Mouse (Mus musculus): ENCODE measurements at regions not wholly inside any gene's neighbourhood (a gene's known extent, or its start where the extent isn't known, plus 50 kb on each side); places are given as distances from the start of the nearest gene placed in this dataset.

- no peak for ATAC-seq (replicated peaks; ENCODE audit: low FRiP score, low TSS enrichment, poor library complexity, severe bottlenecking)
Observed at GRCm38 (mm10) chr8:8810928-8811327, 120.6 kb upstream of the Arglu1 start.

DNA sequence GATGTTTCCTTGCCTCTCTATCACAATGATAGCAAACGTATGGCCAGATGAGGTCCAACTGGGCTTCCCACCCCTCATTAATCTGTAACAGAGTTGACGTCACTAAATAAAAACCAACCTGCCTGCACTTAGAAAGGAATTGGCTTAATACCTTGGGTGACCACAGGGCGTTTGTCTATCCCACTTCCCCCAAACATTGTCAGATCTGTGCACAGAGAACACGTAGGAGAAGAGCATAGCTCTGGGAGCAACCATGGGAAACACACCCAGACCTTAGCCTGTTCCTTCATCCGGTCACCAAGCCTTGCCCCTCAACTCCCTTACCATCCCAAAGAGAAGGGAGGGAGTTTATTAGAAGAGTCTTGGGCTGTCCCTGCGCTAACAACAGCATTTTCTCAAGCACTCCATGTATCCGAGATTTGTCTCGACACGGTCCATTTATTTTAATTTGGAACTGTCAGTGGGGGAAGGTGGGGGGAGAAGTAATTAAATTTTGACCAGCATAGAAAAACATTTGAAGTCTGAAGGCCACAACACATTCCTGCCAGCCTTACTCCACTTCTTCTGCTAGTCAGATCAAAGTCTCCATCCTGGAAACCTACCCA lies 119.6 kb upstream of the Arglu1 start:
- ATAC-seq (replicated peaks; ENCODE audit: low FRiP score, low TSS enrichment, poor library complexity, severe bottlenecking) = no peak

DNA sequence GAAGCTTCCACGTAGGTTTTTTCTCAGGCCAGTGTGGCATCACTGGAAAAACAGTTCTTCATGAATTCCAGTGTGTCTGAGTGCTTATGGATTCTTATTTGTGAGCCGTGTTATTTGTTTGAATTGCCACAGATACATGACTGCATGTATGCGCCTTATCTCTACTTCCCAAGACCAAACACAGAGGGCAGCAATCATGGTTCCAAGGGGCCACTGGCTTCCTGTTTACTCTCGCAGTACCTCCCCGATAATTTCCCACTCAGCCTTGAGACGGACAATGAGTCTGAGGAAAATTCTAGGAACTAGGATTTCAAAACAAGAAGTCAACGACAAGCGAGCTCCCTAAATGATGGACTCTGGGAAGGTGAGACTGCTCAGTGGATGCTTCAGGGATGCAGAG lies 119.0 kb upstream of the Arglu1 start:
- ATAC-seq (replicated peaks; ENCODE audit: low FRiP score, low TSS enrichment, poor library complexity, severe bottlenecking) = no peak

DNA sequence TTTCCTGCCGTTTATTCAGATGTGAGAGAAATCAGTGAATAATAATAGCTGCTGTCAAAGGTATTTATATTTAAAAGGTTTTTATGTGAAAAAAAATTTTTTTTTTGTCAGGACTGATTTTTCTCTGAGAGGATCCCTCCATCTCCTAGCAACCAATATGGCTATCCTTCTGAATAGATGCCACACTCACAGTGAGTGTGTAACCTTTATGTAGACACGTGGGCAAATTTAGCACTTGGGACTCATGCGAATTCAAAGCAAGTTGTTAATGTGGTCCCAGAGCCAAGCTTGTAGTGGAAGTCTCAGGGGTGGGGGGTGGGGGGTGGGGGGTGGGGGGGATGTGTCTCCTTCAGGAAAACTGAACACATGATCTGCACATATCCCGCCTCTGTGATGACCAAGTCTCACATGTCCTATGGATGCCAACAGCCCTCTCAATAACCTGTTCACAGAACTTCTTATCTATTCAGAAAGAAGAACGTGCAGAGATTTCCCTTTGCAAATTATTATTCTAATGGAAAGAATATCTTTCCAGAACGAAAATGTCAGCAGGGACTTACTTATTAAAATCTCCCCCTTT lies 112.5 kb upstream of the Arglu1 start:
- ATAC-seq (replicated peaks; ENCODE audit: low FRiP score, low TSS enrichment, poor library complexity, severe bottlenecking) = no peak

GRCm38 (mm10) chr8:8802317-8802716 lies 112.0 kb upstream of the Arglu1 start:
- no peak for ATAC-seq (replicated peaks; ENCODE audit: low FRiP score, low TSS enrichment, poor library complexity, severe bottlenecking)

DNA sequence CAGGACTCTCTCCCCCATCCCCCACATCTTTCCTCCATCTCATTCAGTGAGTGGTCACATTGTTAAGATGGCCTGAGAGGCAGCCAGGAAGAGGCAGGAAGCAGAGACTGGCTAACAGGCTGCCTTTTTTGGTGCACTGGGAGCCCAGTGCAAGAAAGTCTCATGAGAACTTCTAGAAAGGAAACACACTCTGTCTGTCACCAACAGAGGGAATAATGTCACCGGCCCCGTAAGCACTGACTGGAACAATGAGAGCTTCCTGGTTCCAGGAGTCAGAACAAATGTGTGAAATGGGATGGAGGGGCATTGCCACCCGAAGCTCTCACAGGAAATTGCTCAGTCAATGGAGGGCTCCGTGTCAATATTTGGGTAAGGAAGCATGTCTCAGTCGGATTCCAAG lies 111.3 kb upstream of the Arglu1 start:
- ATAC-seq (replicated peaks; ENCODE audit: low FRiP score, low TSS enrichment, poor library complexity, severe bottlenecking) = no peak

GRCm38 (mm10) chr8:8797521-8797920 lies 107.2 kb upstream of the Arglu1 start:
- no peak for ATAC-seq (replicated peaks; ENCODE audit: low FRiP score, low TSS enrichment, poor library complexity, severe bottlenecking)

GRCm38 (mm10) chr8:8796951-8797350 lies 106.6 kb upstream of the Arglu1 start:
- no peak for ATAC-seq (replicated peaks; ENCODE audit: low FRiP score, low TSS enrichment, poor library complexity, severe bottlenecking)

DNA sequence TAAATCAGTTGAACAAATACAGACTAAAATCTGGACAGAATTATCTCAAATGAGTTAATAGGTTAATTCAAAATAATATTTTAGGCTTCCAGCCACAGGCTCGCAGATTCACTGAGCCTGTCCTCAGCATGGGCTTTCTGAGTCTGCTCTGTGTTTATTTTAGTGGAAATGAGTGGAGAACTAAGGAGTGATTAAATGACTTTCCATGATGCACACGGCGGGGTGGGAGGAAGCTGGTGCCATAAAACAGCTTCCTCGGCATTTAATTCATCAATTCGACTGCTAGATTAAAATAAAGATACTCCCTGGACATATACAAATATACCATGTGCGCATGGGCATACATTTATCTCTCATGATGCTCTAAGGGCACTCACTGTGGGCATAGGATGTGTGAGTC lies 104.4 kb upstream of the Arglu1 start:
- no peak for ATAC-seq (replicated peaks; ENCODE audit: low FRiP score, low TSS enrichment, poor library complexity, severe bottlenecking)

GRCm38 (mm10) chr8:8779931-8780330 lies 89.6 kb upstream of the Arglu1 start:
- no peak for ATAC-seq (replicated peaks; ENCODE audit: low FRiP score, low TSS enrichment, poor library complexity, severe bottlenecking)

DNA sequence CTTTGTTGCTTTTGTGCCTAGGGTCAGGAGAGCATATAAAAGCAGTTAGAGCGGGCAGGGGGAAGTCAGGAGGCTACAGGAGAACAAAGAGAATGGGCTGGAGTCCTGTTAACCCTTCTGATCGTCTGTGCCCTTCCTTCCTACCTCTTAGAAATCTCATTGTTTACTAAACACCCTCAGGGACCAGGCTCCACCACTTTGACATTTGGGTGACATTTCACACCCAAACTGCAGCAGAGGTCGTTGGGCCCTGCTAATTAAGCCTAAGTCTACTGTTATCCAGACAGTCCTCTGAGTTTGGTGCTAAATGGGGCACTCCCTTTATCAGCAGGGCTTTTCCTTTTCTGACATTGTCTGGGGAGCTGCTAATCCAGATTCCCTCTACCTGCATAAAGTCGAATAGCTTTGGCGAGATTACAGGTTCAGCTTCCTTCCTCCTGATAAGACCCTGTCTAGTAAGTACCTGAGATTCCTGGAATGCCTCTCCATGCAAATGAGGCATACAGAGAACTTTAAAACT lies 84.2 kb upstream of the Arglu1 start:
- no peak for ATAC-seq (replicated peaks; ENCODE audit: low FRiP score, low TSS enrichment, poor library complexity, severe bottlenecking)

DNA sequence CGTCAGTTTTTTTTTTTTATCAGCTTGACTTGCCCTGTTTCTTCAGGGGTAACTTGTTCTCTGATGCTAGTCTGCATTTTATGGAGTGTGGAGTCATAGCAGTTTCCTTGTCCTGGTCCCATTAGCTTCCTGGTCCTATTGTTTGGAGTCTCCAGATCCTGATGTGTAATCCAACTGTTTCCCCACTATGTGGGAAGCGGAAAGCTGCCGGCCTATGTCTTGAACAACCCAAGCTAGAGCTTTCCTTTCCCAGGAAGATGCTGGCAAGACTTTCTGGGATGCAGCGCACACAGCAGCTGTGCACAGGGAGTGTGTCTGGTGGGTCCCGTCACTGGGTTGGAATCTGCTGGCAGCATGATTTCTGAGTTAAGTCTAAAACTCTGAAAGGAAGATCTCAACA lies 82.1 kb upstream of the Arglu1 start:
- no peak for ATAC-seq (replicated peaks; ENCODE audit: low FRiP score, low TSS enrichment, poor library complexity, severe bottlenecking)

- no peak for ATAC-seq (replicated peaks; ENCODE audit: low FRiP score, low TSS enrichment, poor library complexity, severe bottlenecking)
Observed at GRCm38 (mm10) chr8:8770397-8770796, 80.1 kb upstream of the Arglu1 start.

- no peak for ATAC-seq (replicated peaks; ENCODE audit: low FRiP score, low TSS enrichment, poor library complexity, severe bottlenecking)
Observed at GRCm38 (mm10) chr8:8762354-8762753, 72.0 kb upstream of the Arglu1 start.

DNA sequence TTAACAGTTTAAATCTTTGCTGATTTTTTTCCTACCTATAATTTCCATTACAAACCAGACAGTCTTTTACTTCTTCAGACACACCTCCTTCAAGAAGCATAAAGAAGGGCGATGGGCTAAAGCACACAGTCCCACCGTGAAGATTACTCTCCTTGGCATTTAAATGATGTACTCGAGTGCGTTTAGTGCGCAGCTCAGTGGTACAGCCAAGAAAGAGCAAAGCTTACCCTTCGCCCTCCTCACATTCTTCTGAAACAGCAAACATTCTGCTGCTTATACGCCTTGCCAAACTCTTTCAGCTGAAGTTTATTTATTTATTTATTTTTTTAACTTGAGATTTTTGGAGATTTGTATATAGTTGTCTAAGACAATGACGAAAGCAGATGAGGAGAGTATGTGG lies 68.0 kb upstream of the Arglu1 start:
- ATAC-seq (replicated peaks; ENCODE audit: low FRiP score, low TSS enrichment, poor library complexity, severe bottlenecking) = no peak

DNA sequence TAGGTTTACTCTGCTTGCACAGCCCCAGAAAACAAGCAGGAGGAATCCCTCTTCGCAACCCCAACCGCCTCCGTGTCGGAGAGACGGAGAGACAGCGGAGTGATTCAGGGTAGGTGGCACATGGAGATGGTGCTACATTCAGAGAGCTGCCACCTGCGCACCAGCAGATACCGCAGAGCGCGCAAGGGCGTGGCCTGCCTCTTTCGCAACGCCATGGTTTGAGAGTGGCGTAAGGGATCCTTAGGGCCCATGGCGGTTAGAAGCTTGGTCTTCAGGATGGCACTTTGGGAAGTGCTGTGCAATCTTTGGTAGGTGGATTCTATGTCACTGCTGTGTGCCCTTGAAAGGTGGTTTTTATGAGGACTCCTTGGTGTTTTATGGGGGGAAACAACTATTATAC lies 60.9 kb upstream of the Arglu1 start:
- ATAC-seq (replicated peaks; ENCODE audit: low FRiP score, low TSS enrichment, poor library complexity, severe bottlenecking) = no peak

- ATAC-seq (replicated peaks; ENCODE audit: low FRiP score, low TSS enrichment, poor library complexity, severe bottlenecking) = no peak
Observed at GRCm38 (mm10) chr8:8746691-8747090, 56.4 kb upstream of the Arglu1 start.

- ATAC-seq (replicated peaks; ENCODE audit: low FRiP score, low TSS enrichment, poor library complexity, severe bottlenecking) = no peak
Observed at GRCm38 (mm10) chr8:8745615-8746285, 55.4 kb upstream of the Arglu1 start.
